In the genomic region with DNA sequence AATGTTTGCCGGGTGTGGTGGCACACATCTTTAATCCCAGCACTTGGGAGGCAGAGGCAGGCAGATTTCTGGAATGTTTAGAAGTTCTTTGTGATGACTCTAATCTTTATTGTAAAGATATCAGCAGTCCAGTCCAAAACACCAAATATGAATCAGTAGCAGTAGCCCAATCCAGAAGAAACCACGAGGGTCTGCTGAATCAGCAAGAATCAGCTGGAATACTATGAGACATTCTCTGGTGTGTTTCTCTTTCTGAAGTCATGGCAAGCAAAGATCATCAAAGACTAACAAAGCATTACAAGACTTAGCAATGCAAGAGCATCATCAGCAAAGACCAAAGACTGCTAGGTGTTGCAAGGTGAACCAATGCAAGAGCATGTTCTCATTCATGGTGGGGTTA, we compare ENCODE assay signal across 17 mouse cellular contexts. TPM values are rescaled to one million over a fixed set of nuclear protein-coding genes. Genes with fewer than 3 reads are reported as not detected.
"Had no signal": no experiment of that assay in that cellular context is flagged by ENCODE, and none has a peak within 500 bp of the region (broad histone marks: within the 10 kb centered on the region; RNA-seq: fewer than 3 reads in every experiment).

No protein-coding gene starts in this region.

- H3K27ac ChIP-seq: neural tube, embryonic 13.5 days; neural tube, embryonic 15.5 days; stomach, embryonic 15.5 days; stomach, postnatal 0 days had no signal

- H3K9ac ChIP-seq: neural tube, embryonic 13.5 days; neural tube, embryonic 15.5 days; stomach, embryonic 15.5 days had no signal

- H3K4me1 ChIP-seq: stomach, embryonic 15.5 days had no signal

- DNase-seq: retina, postnatal 1 day; right cerebral cortex, adult 18-20 months; right cerebral cortex, postnatal 14 days; right cerebral cortex, postnatal 25 days; right cerebral cortex, postnatal 4 days; spleen, adult 18-20 months; thymus, adult 18-20 months; thymus, adult 2 months; thymus, postnatal 14 days; thymus, postnatal 25 days; thymus, postnatal 36 days; thymus, postnatal 4 days had no signal

- H3K36me3 ChIP-seq: neural tube, embryonic 13.5 days; neural tube, embryonic 15.5 days; stomach, embryonic 15.5 days had no signal

- H3K9me3 ChIP-seq: neural tube, embryonic 13.5 days; neural tube, embryonic 15.5 days; stomach, embryonic 15.5 days had no signal

- H3K27me3 ChIP-seq: neural tube, embryonic 13.5 days; neural tube, embryonic 15.5 days; stomach, embryonic 15.5 days had no signal

- H3K4me2 ChIP-seq: neural tube, embryonic 13.5 days; neural tube, embryonic 15.5 days; stomach, embryonic 15.5 days had no signal

- H3K4me3 ChIP-seq: neural tube, embryonic 13.5 days; neural tube, embryonic 15.5 days; stomach, embryonic 15.5 days had no signal

RNA-seq across cellular contexts. Expression of gene Ubap1l, which starts 20.4 kb away (rescaled TPM):
- polyA plus RNA-seq: stomach, postnatal 0 days had no signal

RNA-seq across cellular contexts. Expression of gene Kbtbd13, which starts 51.0 kb away (rescaled TPM):
- total RNA-seq: neutrophil, adult 5-6 weeks had no signal

RNA-seq across cellular contexts. Expression of gene Rasl12, which starts 57.9 kb away (rescaled TPM):
- total RNA-seq: neutrophil, adult 5-6 weeks had no signal
